Mouse (Mus musculus) kidney, embryonic 14.5 days (tissue): ENCODE data around the gene Hyal1. TPM values are rescaled to one million over a fixed set of nuclear protein-coding genes. Genes with fewer than 3 reads are reported as not detected.
A peak's percentile ranks its signal among the peaks of the same experiment; 100 is the strongest.

Experiments
- ATAC-seq: fragments of 200-750 bp; cut with Nextera tagmentation; 2 replicates; pipeline ENCODE4 v1.8.0; 2017; ENCODE audit warnings: moderate number of reproducible peaks, mild to moderate bottlenecking, moderate TSS enrichment, moderate library complexity; ENCODE audit not compliant: low FRiP score, low TSS enrichment
- H3K27ac ChIP-seq: fragments of 300-500 bp; sonication (generic); 2 replicates; pipeline ENCODE4 v1.5.1; 2014; ENCODE audit warnings: low read depth, mild to moderate bottlenecking, low read length, moderate library complexity, mixed read lengths
- H3K27me3 ChIP-seq: fragments of 300-500 bp; sonication (generic); 2 replicates; pipeline ENCODE4 v1.6.1; 2014; ENCODE audit warnings: mild to moderate bottlenecking, low read length; ENCODE audit not compliant: control insufficient read depth, insufficient read depth
- H3K36me3 ChIP-seq: fragments of 300-500 bp; sonication (generic); 2 replicates; pipeline ENCODE4 v1.6.1; 2014; ENCODE audit warnings: low read length, mixed read lengths; ENCODE audit not compliant: control insufficient read depth, insufficient read depth
- H3K4me1 ChIP-seq: fragments of 300-500 bp; sonication (generic); 2 replicates; pipeline ENCODE4 v1.6.1; 2014; ENCODE audit warnings: low read length, mixed read lengths; ENCODE audit not compliant: control insufficient read depth, insufficient read depth
- H3K4me2 ChIP-seq: fragments of 300-500 bp; sonication (generic); replicated peaks from 2 replicates; pipeline ENCODE4 v1.6.1; 2014; ENCODE audit warnings: low read depth, mild to moderate bottlenecking, low read length
- H3K4me3 ChIP-seq: fragments of 300-500 bp; sonication (generic); 2 replicates; pipeline ENCODE4 v1.5.1; 2014; ENCODE audit warnings: mild to moderate bottlenecking, low read length
- H3K9ac ChIP-seq: fragments of 300-500 bp; sonication (generic); 2 replicates; pipeline ENCODE4 v1.6.1; 2014; ENCODE audit warnings: low read depth, mild to moderate bottlenecking, low read length, moderate library complexity
- H3K9me3 ChIP-seq: fragments of 300-500 bp; sonication (generic); 2 replicates; pipeline ENCODE4 v1.6.1; 2016; ENCODE audit warnings: low read length; ENCODE audit not compliant: control insufficient read depth
- WGBS: fragments of 180-500 bp; shearing (Covaris S2); extraction: QIAGEN DNeasy Blood & Tissue Kit; methylation state at CpG from one replicate; pipeline ENCODE4 v1.1.7; 2014; 5-methylcytosine and 5-hydroxymethylcytosine counted together
- polyA plus RNA-seq: library from polyadenylated mRNA; unstranded; fragments of >200 nt; fragmentation: Nextera tagmentation; extraction: Ambion mirVana; gene quantifications from 2 replicates; pipeline ENCODE4 v1.2.1, GENCODE M21; 2014

Gene Hyal1
- polyA plus RNA-seq, 1 experiment from 2014 or later: 6.8 TPM

DNA sequence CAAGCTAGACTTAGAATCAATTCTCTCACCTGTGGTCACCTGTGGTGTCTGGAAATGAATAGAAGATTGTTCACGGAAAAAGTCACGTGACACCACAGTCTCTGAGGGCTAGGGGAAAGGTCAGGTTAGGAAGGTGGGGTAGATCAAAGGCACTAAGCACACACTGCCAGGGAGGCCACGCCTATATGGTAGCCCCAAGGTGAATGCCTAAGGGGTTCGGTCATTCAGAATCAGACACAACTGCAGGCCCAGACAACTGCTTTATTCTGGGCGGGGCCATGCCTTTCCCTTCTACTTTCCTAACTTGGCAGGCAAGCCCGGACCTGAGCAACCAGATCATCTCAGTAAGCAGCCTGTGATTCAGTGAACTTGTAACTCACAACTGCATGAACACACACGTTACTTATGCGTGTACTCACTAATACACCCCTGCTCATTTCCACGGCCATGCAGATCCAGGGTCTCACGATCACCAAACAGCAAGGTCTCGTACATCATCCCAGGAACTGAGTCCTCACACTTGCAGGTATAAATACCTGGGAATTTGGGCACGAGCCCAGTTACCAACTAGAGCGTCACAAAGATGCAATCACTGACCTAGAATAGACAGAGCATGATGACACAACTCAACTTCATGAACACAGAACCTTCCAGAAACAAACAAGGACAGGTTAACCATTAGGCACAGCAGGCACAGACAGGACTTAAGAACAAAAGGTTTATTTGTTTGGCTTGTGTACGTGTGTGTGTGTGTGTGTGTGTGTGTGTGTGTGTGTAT is 959 bp upstream of the Hyal1 start:
- 80% methylated on average over 14 of the region's 14 CpGs for WGBS
- Histone ChIP-seq H3K4me3 (no peak overlapping the region), H3K9ac (no peak overlapping the region; the same call in 1 of the 2 replicates), H3K36me3 (peaks cover 34% of the 10 kb centered on the region), H3K27ac (peak overlapping the region; percentile 76; the same call in 1 of the 2 replicates), H3K9me3 (no peaks in the 10 kb centered on the region), H3K4me2 (no peak overlapping the region), H3K4me1 (peaks cover 31% of the 10 kb centered on the region), H3K27me3 (no peaks in the 10 kb centered on the region)
- no peak for ATAC-seq

DNA sequence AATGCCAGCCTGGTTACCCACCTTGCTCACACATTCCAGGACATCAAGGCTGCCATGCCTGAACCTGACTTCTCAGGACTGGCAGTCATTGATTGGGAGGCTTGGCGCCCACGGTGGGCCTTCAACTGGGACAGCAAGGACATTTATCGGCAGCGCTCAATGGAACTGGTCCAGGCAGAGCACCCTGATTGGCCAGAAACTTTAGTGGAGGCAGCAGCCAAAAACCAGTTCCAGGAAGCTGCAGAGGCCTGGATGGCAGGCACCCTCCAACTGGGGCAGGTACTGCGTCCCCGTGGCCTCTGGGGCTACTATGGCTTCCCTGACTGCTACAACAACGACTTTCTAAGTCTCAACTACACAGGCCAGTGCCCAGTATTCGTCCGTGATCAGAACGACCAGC is 1.1 kb downstream of the Hyal1 start:
- Histone ChIP-seq H3K4me2 (peak overlapping the region; percentile 58; the same call in 1 of the 2 replicates), H3K9ac (0 out of 2 replicates have a peak overlapping the region, but pooled peaks have one; percentile 53), H3K9me3 (no peaks in the 10 kb centered on the region), H3K27ac (no peak overlapping the region), H3K36me3 (peaks cover 13% of the 10 kb centered on the region), H3K4me1 (peaks cover 34% of the 10 kb centered on the region), H3K4me3 (no peak overlapping the region), H3K27me3 (no peaks in the 10 kb centered on the region)
- 94% methylated on average over 10 of the region's 10 CpGs for WGBS
- ATAC-seq: no peak

GRCm38 (mm10) chr9:107578587-107578986 is 1.9 kb downstream of the Hyal1 start, which contains the start of gene Naa80:
TSS of gene Naa80 (plus strand) at chr9:107578887.
- peaks cover 12% of the 10 kb centered on the region; the same call in 1 of the 2 replicates for H3K36me3 ChIP-seq
- ATAC-seq: no peak
- H3K4me3 ChIP-seq: no peak within 1 kb of the TSS
- H3K27ac ChIP-seq: no peak within 1 kb of the TSS
- no peaks in the 10 kb centered on the region for H3K27me3 ChIP-seq
- H3K9ac ChIP-seq: 0 out of 2 replicates have a peak within 1 kb of the TSS, but pooled peaks have one; percentile 53
- peaks cover 34% of the 10 kb centered on the region for H3K4me1 ChIP-seq
- H3K9me3 ChIP-seq: no peaks in the 10 kb centered on the region
- H3K4me2 ChIP-seq: peak within 1 kb of the TSS; percentile 58; the same call in 1 of the 2 replicates
- WGBS: 86% methylated on average over 3 of the region's 3 CpGs

GRCm38 (mm10) chr9:107579023-107579900 is 2.5 kb downstream of the Hyal1 start:
- Histone ChIP-seq H3K4me2 (no peak overlapping the region; the same call in 1 of the 2 replicates), H3K9me3 (no peaks in the 10 kb centered on the region), H3K27ac (no peak overlapping the region), H3K36me3 (peaks cover 10% of the 10 kb centered on the region; the same call in 1 of the 2 replicates), H3K9ac (no peak overlapping the region), H3K4me3 (no peak overlapping the region), H3K27me3 (no peaks in the 10 kb centered on the region), H3K4me1 (peaks cover 34% of the 10 kb centered on the region)
- ATAC-seq: no peak
- 93% methylated on average over 14 of the region's 14 CpGs for WGBS

- H3K27me3 ChIP-seq: no peaks in the 10 kb centered on the region
- WGBS: under 1% methylated on average over 32 of the region's 32 CpGs
- H3K27ac ChIP-seq: peak within 1 kb of the TSS; percentile 91
- H3K4me1 ChIP-seq: peaks cover 34% of the 10 kb centered on the region
- H3K9me3 ChIP-seq: no peaks in the 10 kb centered on the region
- peak; percentile 60 for ATAC-seq
- H3K9ac ChIP-seq: peak within 1 kb of the TSS; percentile 77
- H3K4me2 ChIP-seq: peak within 1 kb of the TSS; percentile 79
- H3K36me3 ChIP-seq: peaks cover 6% of the 10 kb centered on the region; the same call in 1 of the 2 replicates
- H3K4me3 ChIP-seq: peak within 1 kb of the TSS; percentile 62
Measured at GRCm38 (mm10) chr9:107580501-107581317, 4.0 kb downstream of the Hyal1 start, which contains the start of gene Hyal3. TSS of gene Hyal3 (plus strand) at chr9:107580818.

- H3K4me2 ChIP-seq: peak overlapping the region; percentile 79
- 71% methylated on average over 4 of the region's 4 CpGs for WGBS
- peak overlapping the region; percentile 91; the same call in 1 of the 2 replicates for H3K27ac ChIP-seq
- H3K36me3 ChIP-seq: peaks cover 6% of the 10 kb centered on the region; the same call in 1 of the 2 replicates
- H3K9ac ChIP-seq: peak overlapping the region; percentile 77; the same call in 1 of the 2 replicates
- H3K27me3 ChIP-seq: no peaks in the 10 kb centered on the region
- no peaks in the 10 kb centered on the region for H3K9me3 ChIP-seq
- H3K4me1 ChIP-seq: peaks cover 27% of the 10 kb centered on the region
- H3K4me3 ChIP-seq: peak overlapping the region; percentile 62
- ATAC-seq: no peak
Measured at GRCm38 (mm10) chr9:107581584-107581983, 4.9 kb downstream of the Hyal1 start.

DNA sequence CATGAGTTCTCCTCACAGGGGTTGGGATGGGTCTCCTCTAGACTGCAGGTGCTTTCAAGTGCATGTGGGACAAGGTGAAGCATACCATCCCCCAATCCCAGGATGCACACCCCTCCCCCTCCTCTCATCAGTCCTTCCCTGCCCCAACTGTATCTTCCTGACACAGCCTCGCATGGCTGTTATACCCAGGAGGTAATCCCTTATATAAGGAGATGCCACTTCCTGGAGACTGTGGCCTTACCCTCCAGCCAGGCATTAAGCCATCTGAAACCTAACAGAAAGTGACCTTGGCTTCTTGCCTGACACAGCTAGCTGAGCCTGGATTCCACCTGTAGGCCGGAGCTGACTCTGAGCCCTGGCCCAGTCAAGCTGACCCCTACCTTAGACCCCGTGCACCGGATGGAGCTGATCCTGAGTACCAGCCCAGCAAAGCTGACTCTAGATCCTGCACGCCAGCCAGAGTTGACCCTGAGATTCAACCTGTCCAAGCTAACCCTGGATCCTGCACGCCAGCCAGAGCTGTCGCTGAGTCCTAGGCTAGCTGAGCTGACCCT is 5.9 kb downstream of the Hyal1 start:
- no peak overlapping the region for H3K4me2 ChIP-seq
- no peaks in the 10 kb centered on the region for H3K27me3 ChIP-seq
- no peak overlapping the region for H3K4me3 ChIP-seq
- no peaks in the 10 kb centered on the region for H3K9me3 ChIP-seq
- no peak overlapping the region for H3K27ac ChIP-seq
- peaks cover 18% of the 10 kb centered on the region for H3K4me1 ChIP-seq
- 93% methylated on average over 7 of the region's 7 CpGs for WGBS
- no peak overlapping the region for H3K9ac ChIP-seq
- no peak for ATAC-seq
- peaks cover 6% of the 10 kb centered on the region; the same call in 1 of the 2 replicates for H3K36me3 ChIP-seq

- H3K27ac ChIP-seq: no peak overlapping the region
- no peak overlapping the region for H3K9ac ChIP-seq
- peaks cover 6% of the 10 kb centered on the region; the same call in 1 of the 2 replicates for H3K36me3 ChIP-seq
- no peak for ATAC-seq
- peaks cover 18% of the 10 kb centered on the region for H3K4me1 ChIP-seq
- no peak overlapping the region for H3K4me3 ChIP-seq
- no peak overlapping the region for H3K4me2 ChIP-seq
- H3K27me3 ChIP-seq: no peaks in the 10 kb centered on the region
- 94% methylated on average over 14 of the region's 14 CpGs for WGBS
- no peaks in the 10 kb centered on the region for H3K9me3 ChIP-seq
Measured at GRCm38 (mm10) chr9:107583174-107583573, 6.4 kb downstream of the Hyal1 start.
